In the genomic region with DNA sequence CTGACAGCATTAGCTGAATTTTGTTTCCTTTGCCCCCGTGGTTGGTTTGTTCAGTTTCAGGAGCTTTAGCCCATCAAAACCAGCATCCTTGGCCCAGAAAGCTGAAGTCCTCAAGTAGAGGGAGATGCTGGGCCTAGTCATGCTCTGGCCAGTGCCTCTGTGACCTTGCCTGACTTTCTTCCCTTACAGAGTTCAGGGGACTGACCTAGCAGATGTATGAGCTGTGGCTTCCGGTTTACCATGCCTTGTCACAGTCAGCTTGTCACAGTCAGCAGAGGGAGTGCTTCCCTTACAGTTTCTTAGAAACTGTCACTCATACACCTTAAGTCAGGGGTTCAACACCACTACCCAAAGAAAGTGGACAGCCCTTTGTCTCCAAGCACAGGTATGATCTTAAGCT, we compare ENCODE assay signal across 1 mouse cellular context.
TF ChIP-seq lines count a peak whose summit lies in the region.

No protein-coding gene starts in this region.

TF ChIP-seq in CH12.LX, 34 proteins besides CTCF, POLR2A, EP300 and RAD21 (continued from another document):
- TF ChIP-seq MXI1 (IDR thresholded peaks at IDR 0.05; ENCODE audit: low read depth, low read length) (peak; percentile 75), TBP (conservative IDR thresholded peaks at IDR 0.05; ENCODE audit: low read depth, low read length) (peak; percentile 73), ZMIZ1 (IDR thresholded peaks at IDR 0.05; ENCODE audit: low read depth, low read length) (no peak), MAX (IDR thresholded peaks at IDR 0.05; ENCODE audit: low read length) (peak; percentile 73), BHLHE40 (IDR thresholded peaks at IDR 0.05; ENCODE audit: low read depth, low read length) (peak; percentile 70), SMC3 (IDR thresholded peaks at IDR 0.05; ENCODE audit: low read depth, low read length) (peak; percentile 92), NRF1 (IDR thresholded peaks at IDR 0.05; ENCODE audit: low read depth, low read length) (0 out of 2 replicates have a peak, but pooled peaks have one; percentile 14), MYC (IDR thresholded peaks at IDR 0.05; ENCODE audit: low read depth, low read length) (peak; percentile 87), NELFE (IDR thresholded peaks at IDR 0.05; ENCODE audit: low read depth, low read length) (peak; percentile 42; the same call in 1 of the 2 replicates), PAX5 (IDR thresholded peaks at IDR 0.05; ENCODE audit: low read length) (no peak)
